Mouse (Mus musculus) limb, embryonic 13.5 days (tissue): ENCODE results near the gene Baiap2l2. TPM values are rescaled to one million over a fixed set of nuclear protein-coding genes. Genes with fewer than 3 reads are reported as not detected.
"Not testable (repeated sequence)": the region's sequence is repeated elsewhere in the genome, so short reads cannot be mapped to it uniquely, and the experiment has no call there.

Experiments used
- ATAC-seq: fragments of 200-750 bp; cut with Nextera tagmentation; 2 replicates; pipeline ENCODE4 v1.8.0; 2017; ENCODE audit warnings: low read depth, moderate number of reproducible peaks, moderate TSS enrichment; ENCODE audit not compliant: low FRiP score
- H3K27ac ChIP-seq: fragments of 300-500 bp; sonication (generic); 2 replicates; pipeline ENCODE4 v1.5.1; 2015; ENCODE audit warnings: inconsistent platforms, mild to moderate bottlenecking, moderate library complexity
- H3K27me3 ChIP-seq: fragments of 300-500 bp; sonication (generic); 2 replicates; pipeline ENCODE4 v1.6.1; 2015; ENCODE audit warnings: mild to moderate bottlenecking, inconsistent platforms
- H3K36me3 ChIP-seq: fragments of 300-500 bp; sonication (generic); 2 replicates; pipeline ENCODE4 v1.6.1; 2015; ENCODE audit warnings: inconsistent platforms, mild to moderate bottlenecking, moderate library complexity
- H3K4me1 ChIP-seq: fragments of 300-500 bp; sonication (generic); 2 replicates; pipeline ENCODE4 v1.6.1; 2015; ENCODE audit warnings: inconsistent platforms
- H3K4me2 ChIP-seq: fragments of 300-500 bp; sonication (generic); replicated peaks from 2 replicates; pipeline ENCODE4 v1.6.1; 2015; ENCODE audit warnings: inconsistent platforms, mild to moderate bottlenecking, moderate library complexity
- H3K4me3 ChIP-seq: fragments of 300-500 bp; sonication (generic); 2 replicates; pipeline ENCODE4 v1.5.1; 2015; ENCODE audit warnings: moderate library complexity, mild to moderate bottlenecking, inconsistent platforms
- H3K9ac ChIP-seq: fragments of 300-500 bp; sonication (generic); 2 replicates; pipeline ENCODE4 v1.6.1; 2015; ENCODE audit warnings: mild to moderate bottlenecking, inconsistent platforms
- H3K9me3 ChIP-seq: fragments of 300-500 bp; sonication (generic); 2 replicates; pipeline ENCODE4 v1.6.1; 2016; ENCODE audit warnings: inconsistent platforms
- WGBS: fragments of 180-500 bp; shearing (Covaris S2); methylation state at CpG from one replicate; pipeline ENCODE4 v1.1.7; 2015; 5-methylcytosine and 5-hydroxymethylcytosine counted together
- polyA plus RNA-seq: library from polyadenylated mRNA; unstranded; fragments of >200 nt; fragmentation: Nextera tagmentation; extraction: Ambion mirVana; gene quantifications from 2 replicates; pipeline ENCODE4 v1.2.1, GENCODE M21; 2015

The Baiap2l2 gene
- polyA plus RNA-seq, 1 experiment from 2014 or later, result 11.7 TPM

DNA sequence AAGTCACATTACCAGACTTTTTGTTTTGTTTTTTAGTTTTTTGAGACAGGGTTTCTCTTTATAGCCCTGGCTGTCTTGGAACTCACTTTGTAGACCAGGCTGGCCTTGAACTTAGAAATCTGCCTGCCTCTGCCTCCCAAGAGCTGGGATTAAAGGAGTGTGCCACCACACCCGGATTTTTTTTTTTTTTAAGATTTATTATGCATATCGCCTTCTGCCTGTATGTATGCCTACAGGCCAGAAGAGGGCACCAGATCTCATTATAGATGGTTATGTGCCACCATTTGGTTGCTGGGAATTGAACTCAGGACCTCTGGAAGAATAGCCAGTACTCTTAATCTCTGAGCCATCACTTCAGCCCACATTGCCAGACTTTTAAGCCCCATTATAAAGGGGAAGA, 59.6 kb downstream of the Baiap2l2 start:
- H3K27ac ChIP-seq, H3K36me3 ChIP-seq, ATAC-seq, H3K9me3 ChIP-seq, H3K27me3 ChIP-seq, H3K9ac ChIP-seq, H3K4me3 ChIP-seq, H3K4me2 ChIP-seq: not testable (repeated sequence)
- WGBS, result 69% methylated on average over 2 of the region's 2 CpGs
- H3K4me1 ChIP-seq, result peaks cover 20% of the 10 kb centered on the region

GRCm38 (mm10) chr15:79224685-79225084, 60.7 kb downstream of the Baiap2l2 start:
- peak; percentile 30; the same call in 1 of the 2 replicates for ATAC-seq
- Histone ChIP-seq H3K4me2 (no peak overlapping the region), H3K9me3 (no peaks in the 10 kb centered on the region), H3K27me3 (0 out of 2 replicates have a peak, but pooled peaks cover 5% of the 10 kb centered on the region), H3K4me1 (peaks cover 11% of the 10 kb centered on the region), H3K27ac (no peak overlapping the region), H3K4me3 (no peak overlapping the region), H3K9ac (no peak overlapping the region), H3K36me3 (no peaks in the 10 kb centered on the region)
- 11% methylated on average over 5 of the region's 5 CpGs for WGBS

DNA sequence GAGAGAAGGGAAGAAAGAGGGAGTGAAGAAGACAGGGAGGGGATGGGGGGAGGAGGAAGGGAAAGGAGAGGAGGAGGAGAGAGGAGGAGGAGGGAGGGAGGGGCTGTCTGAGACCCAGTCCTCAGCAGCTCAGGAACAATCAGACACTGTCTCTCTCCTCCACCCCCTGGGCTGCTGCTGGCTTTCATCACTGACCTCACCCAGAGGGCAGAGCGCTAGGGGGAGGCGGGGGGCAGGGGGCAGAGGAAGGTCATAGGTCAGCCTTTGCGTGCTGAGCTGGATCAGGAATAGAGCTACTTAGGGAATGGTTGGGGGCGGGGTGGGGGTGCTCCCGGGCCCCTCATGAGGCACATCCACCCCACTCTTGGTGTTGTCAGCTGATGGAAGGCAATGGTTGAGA, 61.7 kb downstream of the Baiap2l2 start:
- H3K27ac ChIP-seq, result no peak overlapping the region
- H3K4me3 ChIP-seq, result no peak overlapping the region
- no peak overlapping the region for H3K9ac ChIP-seq
- no peaks in the 10 kb centered on the region for H3K9me3 ChIP-seq
- no peak for ATAC-seq
- H3K36me3 ChIP-seq, result no peaks in the 10 kb centered on the region
- 0 out of 2 replicates have a peak, but pooled peaks cover 5% of the 10 kb centered on the region for H3K27me3 ChIP-seq
- H3K4me1 ChIP-seq, result peaks cover 8% of the 10 kb centered on the region
- WGBS, result 13% methylated on average over 5 of the region's 5 CpGs
- H3K4me2 ChIP-seq, result no peak overlapping the region

- H3K9me3 ChIP-seq, result no peaks in the 10 kb centered on the region
- 0 out of 2 replicates have a peak, but pooled peaks cover 5% of the 10 kb centered on the region for H3K27me3 ChIP-seq
- ATAC-seq, result no peak
- no peak overlapping the region for H3K4me3 ChIP-seq
- H3K9ac ChIP-seq, result no peak overlapping the region
- no peak overlapping the region for H3K4me2 ChIP-seq
- H3K27ac ChIP-seq, result no peak overlapping the region
- H3K4me1 ChIP-seq, result 0 out of 2 replicates have a peak, but pooled peaks cover 2% of the 10 kb centered on the region
- WGBS, result 0% methylated on average over 1 of the region's 1 CpGs
- no peaks in the 10 kb centered on the region for H3K36me3 ChIP-seq
These were observed 65.8 kb downstream of the Baiap2l2 start for GRCm38 (mm10) chr15:79219572-79219971.

DNA sequence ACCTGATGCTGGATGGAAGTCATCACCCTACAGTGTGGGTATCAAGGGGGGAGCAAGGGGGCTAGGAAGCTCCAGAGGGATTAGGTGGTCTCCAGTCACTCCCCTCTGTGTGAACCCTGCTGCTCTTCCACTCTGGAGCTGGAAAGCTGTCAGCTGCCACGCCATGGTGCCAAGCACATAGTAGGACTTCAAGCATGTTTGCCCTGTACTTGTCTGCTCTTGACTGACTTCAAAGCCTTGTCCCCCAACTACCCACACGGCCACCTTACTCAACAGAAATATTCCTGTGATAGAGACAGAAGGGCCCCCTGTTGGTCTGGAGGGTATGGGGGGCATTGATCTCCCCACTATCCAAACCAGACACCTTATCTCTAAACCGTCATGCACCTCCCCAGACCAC, 69.1 kb downstream of the Baiap2l2 start:
- no peaks in the 10 kb centered on the region for H3K4me1 ChIP-seq
- no peak overlapping the region for H3K4me3 ChIP-seq
- no peaks in the 10 kb centered on the region for H3K36me3 ChIP-seq
- no peak overlapping the region for H3K4me2 ChIP-seq
- ATAC-seq, result no peak
- H3K27me3 ChIP-seq, result no peaks in the 10 kb centered on the region
- WGBS, result 67% methylated on average over 3 of the region's 3 CpGs
- no peaks in the 10 kb centered on the region for H3K9me3 ChIP-seq
- H3K27ac ChIP-seq, result no peak overlapping the region
- no peak overlapping the region for H3K9ac ChIP-seq

DNA sequence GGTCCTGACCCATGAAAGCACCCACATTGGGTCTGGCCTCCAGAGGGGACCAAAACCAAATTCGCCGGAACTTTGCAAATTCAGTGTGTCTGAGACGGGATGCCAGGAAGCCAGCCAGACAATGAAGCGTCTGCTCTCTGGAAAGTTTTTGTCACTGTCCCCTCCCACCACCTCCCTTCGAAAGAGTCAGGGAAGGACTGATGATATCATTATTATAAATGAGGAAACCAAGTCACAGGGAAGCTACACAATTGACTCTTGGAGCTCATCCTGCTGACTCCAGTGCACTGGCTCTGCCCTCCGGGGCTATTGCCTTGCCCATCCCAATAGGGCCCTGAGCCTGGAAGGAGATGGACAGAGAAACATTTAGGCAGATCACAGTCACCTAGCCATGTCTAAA, 71.7 kb downstream of the Baiap2l2 start:
- H3K4me1 ChIP-seq, result no peaks in the 10 kb centered on the region

GRCm38 (mm10) chr15:79212750-79213446, 72.4 kb downstream of the Baiap2l2 start:
- ATAC-seq, result no peak
- H3K9ac ChIP-seq, result no peak overlapping the region
- no peaks in the 10 kb centered on the region for H3K4me1 ChIP-seq
- H3K4me3 ChIP-seq, result no peak overlapping the region
- 85% methylated on average over 26 of the region's 26 CpGs for WGBS
- no peaks in the 10 kb centered on the region for H3K9me3 ChIP-seq
- no peak overlapping the region for H3K27ac ChIP-seq
- no peaks in the 10 kb centered on the region for H3K27me3 ChIP-seq
- H3K36me3 ChIP-seq, result no peaks in the 10 kb centered on the region
- H3K4me2 ChIP-seq, result no peak overlapping the region

More for the DNA sequence above, 71.7 kb downstream of the Baiap2l2 start:
- no peak overlapping the region for H3K9ac ChIP-seq
- no peaks in the 10 kb centered on the region for H3K27me3 ChIP-seq
- WGBS, result 79% methylated on average over 6 of the region's 6 CpGs
- H3K9me3 ChIP-seq, result no peaks in the 10 kb centered on the region
- H3K36me3 ChIP-seq, result no peaks in the 10 kb centered on the region
- H3K27ac ChIP-seq, result no peak overlapping the region
- H3K4me3 ChIP-seq, result no peak overlapping the region
- no peak overlapping the region for H3K4me2 ChIP-seq
- ATAC-seq, result no peak

DNA sequence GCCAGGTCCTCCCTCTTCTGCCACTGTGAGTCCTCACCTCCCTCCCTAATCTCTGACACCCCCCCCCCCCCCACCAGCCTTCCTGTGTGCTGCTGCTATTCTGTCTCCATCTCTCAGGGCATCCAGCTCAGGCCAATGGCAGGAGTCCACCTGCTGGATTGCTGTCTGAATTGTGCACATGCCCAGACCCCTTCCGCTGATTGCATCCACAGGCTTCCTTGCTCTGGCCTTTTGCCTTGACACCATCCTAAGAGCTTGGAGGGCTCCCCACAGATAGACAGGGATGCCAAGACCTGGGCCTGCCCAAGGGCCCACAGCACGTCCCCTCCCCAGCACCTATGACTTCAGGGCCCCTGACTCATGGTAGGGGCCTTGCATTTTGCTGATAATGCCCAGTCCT, 75.0 kb downstream of the Baiap2l2 start:
- no peak overlapping the region for H3K27ac ChIP-seq

DNA sequence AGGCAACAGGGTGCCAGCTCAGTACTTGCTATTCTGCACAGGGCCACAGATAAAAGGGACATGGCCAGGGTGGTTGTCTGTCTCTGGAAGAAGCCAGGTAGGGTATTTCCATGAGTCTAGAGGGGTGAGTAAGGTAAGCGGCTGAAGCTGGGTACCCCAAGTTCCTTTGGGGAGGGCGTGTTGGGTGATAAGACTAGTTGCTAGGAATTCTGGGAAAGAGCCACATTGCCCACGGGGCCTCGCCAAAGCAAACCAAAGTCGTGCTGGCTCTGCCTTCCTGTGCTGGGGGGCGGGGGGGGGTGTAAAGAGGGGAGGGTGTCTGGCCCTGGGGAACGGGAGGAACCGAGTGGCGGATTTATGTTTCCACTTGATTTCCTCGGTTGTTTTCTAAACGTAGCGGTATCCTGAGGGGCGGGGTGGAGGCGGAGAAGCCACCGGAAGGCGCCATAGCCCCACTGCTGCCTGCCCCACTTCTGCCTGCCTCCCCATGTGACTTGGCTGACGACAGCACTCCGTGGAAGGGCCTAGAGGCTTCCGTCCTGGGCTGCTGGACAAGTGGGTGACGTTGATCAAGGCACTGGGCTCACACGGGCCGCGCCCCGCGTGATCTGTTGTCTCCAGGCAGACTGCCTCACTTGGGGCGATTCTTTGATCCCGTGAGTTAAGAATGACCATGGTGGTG, 76.4 kb downstream of the Baiap2l2 start:
- Histone ChIP-seq H3K4me1 (no peaks in the 10 kb centered on the region), H3K9me3 (no peaks in the 10 kb centered on the region), H3K36me3 (no peaks in the 10 kb centered on the region), H3K9ac (no peak overlapping the region), H3K27me3 (no peaks in the 10 kb centered on the region), H3K27ac (no peak overlapping the region), H3K4me2 (no peak overlapping the region), H3K4me3 (no peak overlapping the region)
- WGBS, result 73% methylated on average over 27 of the region's 27 CpGs
- no peak for ATAC-seq

More for the DNA sequence above, 75.0 kb downstream of the Baiap2l2 start:
- WGBS, result 77% methylated on average over 2 of the region's 2 CpGs
- H3K4me3 ChIP-seq, result no peak overlapping the region
- no peak overlapping the region for H3K9ac ChIP-seq
- no peaks in the 10 kb centered on the region for H3K36me3 ChIP-seq
- ATAC-seq, result no peak
- no peak overlapping the region for H3K4me2 ChIP-seq
- no peaks in the 10 kb centered on the region for H3K4me1 ChIP-seq
- H3K9me3 ChIP-seq, result no peaks in the 10 kb centered on the region
- H3K27me3 ChIP-seq, result no peaks in the 10 kb centered on the region

GRCm38 (mm10) chr15:79208211-79208610, 77.1 kb downstream of the Baiap2l2 start:
- H3K9me3 ChIP-seq, result no peaks in the 10 kb centered on the region
- WGBS, result 72% methylated on average over 6 of the region's 6 CpGs
- no peaks in the 10 kb centered on the region for H3K36me3 ChIP-seq
- H3K27me3 ChIP-seq, result no peaks in the 10 kb centered on the region
- no peak overlapping the region for H3K4me3 ChIP-seq
- H3K4me2 ChIP-seq, result no peak overlapping the region
- ATAC-seq, result no peak
- H3K9ac ChIP-seq, result no peak overlapping the region
- H3K27ac ChIP-seq, result no peak overlapping the region
- no peaks in the 10 kb centered on the region for H3K4me1 ChIP-seq
